Mouse (Mus musculus) testis, adult 2 months (tissue): ENCODE results near the gene Tle2.

ENCODE experiments used
- CTCF ChIP-seq: fragments of 200-500 bp; IDR thresholded peaks from 2 replicates; pipeline ENCODE4 v1.5.1; 2012; ENCODE audit warnings: low read depth, mild to moderate bottlenecking, inconsistent platforms, low read length, moderate library complexity; ENCODE audit not compliant: control insufficient read depth, insufficient read depth, insufficient replicate concordance
- POLR2A ChIP-seq: fragments of 200-500 bp; IDR thresholded peaks from 2 replicates; pipeline ENCODE4 v1.6.1; 2012; ENCODE audit warnings: low read depth, mild to moderate bottlenecking, inconsistent platforms, low read length, moderate library complexity; ENCODE audit not compliant: control insufficient read depth

GRCm38 (mm10) chr10:81570238-81570800 is 4.0 kb upstream of the Tle2 start:
- TF ChIP-seq CTCF (no peak), POLR2A (no peak)
